Mouse (Mus musculus) liver, embryonic 16.5 days (tissue): ENCODE measurements at regions not wholly inside any gene's neighbourhood (a gene's known extent, or its start where the extent isn't known, plus 50 kb on each side); places are given as distances from the start of the nearest gene placed in this dataset.

ENCODE experiments used
- ATAC-seq: fragments of 200-750 bp; cut with Nextera tagmentation; 2 replicates; pipeline ENCODE4 v1.8.0; 2017; ENCODE audit warnings: low read depth, mild to moderate bottlenecking, moderate number of reproducible peaks, moderate library complexity
- H3K27ac ChIP-seq: fragments of 300-500 bp; sonication (generic); 2 replicates; pipeline ENCODE4 v1.5.1; 2014; ENCODE audit warnings: mild to moderate bottlenecking, low read length
- H3K27me3 ChIP-seq: fragments of 300-500 bp; sonication (generic); 2 replicates; pipeline ENCODE4 v1.6.1; 2014; ENCODE audit warnings: low read depth, low read length, mixed read lengths; ENCODE audit not compliant: control insufficient read depth, insufficient read depth
- H3K36me3 ChIP-seq: fragments of 300-500 bp; sonication (generic); 2 replicates; pipeline ENCODE4 v1.6.1; 2014; ENCODE audit warnings: mild to moderate bottlenecking; ENCODE audit not compliant: control insufficient read depth, insufficient read depth
- H3K4me1 ChIP-seq: fragments of 300-500 bp; sonication (generic); 2 replicates; pipeline ENCODE4 v1.6.1; 2014; ENCODE audit warnings: low read depth, low read length, mixed read lengths; ENCODE audit not compliant: control insufficient read depth
- H3K4me2 ChIP-seq: fragments of 300-500 bp; sonication (generic); 2 replicates; pipeline ENCODE4 v1.6.1; 2014; ENCODE audit warnings: low read depth, low read length, mixed read lengths
- H3K4me3 ChIP-seq: fragments of 300-500 bp; sonication (generic); 2 replicates; pipeline ENCODE4 v1.5.1; 2014; ENCODE audit warnings: low read depth, mild to moderate bottlenecking, low read length
- H3K9ac ChIP-seq: fragments of 300-500 bp; sonication (generic); 2 replicates; pipeline ENCODE4 v1.6.1; 2014; ENCODE audit warnings: low read depth, low read length
- H3K9me3 ChIP-seq: fragments of 300-500 bp; sonication (generic); replicated peaks from 2 replicates; pipeline ENCODE4 v1.6.1; 2016; ENCODE audit warnings: low read length; ENCODE audit not compliant: control insufficient read depth
- WGBS: fragments of 180-500 bp; shearing (Covaris S2); extraction: QIAGEN DNeasy Blood & Tissue Kit; methylation state at CpG from one replicate; pipeline ENCODE4 v1.1.7; 2014; ENCODE audit not compliant: insufficient replicate concordance; 5-methylcytosine and 5-hydroxymethylcytosine counted together

- no peaks in the 10 kb centered on the region for H3K36me3 ChIP-seq
- no peaks in the 10 kb centered on the region for H3K4me1 ChIP-seq
- no peak overlapping the region for H3K4me2 ChIP-seq
- no peak for ATAC-seq
- 83% methylated on average over 23 of the region's 23 CpGs for WGBS
- no peaks in the 10 kb centered on the region for H3K27me3 ChIP-seq
- H3K27ac ChIP-seq = no peak overlapping the region
- no peak overlapping the region for H3K4me3 ChIP-seq
- no peak overlapping the region for H3K9ac ChIP-seq
- no peaks in the 10 kb centered on the region; the same call in 1 of the 2 replicates for H3K9me3 ChIP-seq
Observed at GRCm38 (mm10) chr3:54633446-54633845, 59.2 kb upstream of the Supt20 start.

GRCm38 (mm10) chr3:54634456-54634855, 58.2 kb upstream of the Supt20 start:
- ATAC-seq = no peak
- H3K36me3 ChIP-seq = no peaks in the 10 kb centered on the region
- H3K27me3 ChIP-seq = no peaks in the 10 kb centered on the region
- H3K4me3 ChIP-seq = no peak overlapping the region
- no peak overlapping the region for H3K27ac ChIP-seq
- H3K9ac ChIP-seq = no peak overlapping the region
- H3K4me2 ChIP-seq = no peak overlapping the region
- no peaks in the 10 kb centered on the region; the same call in 1 of the 2 replicates for H3K9me3 ChIP-seq
- H3K4me1 ChIP-seq = no peaks in the 10 kb centered on the region
- WGBS = 69% methylated on average over 10 of the region's 10 CpGs
